Mouse (Mus musculus) embryo, embryonic 11 days (tissue): ENCODE measurements around the gene Mgat5b.
"Not testable (repeated sequence)": the region's sequence is repeated elsewhere in the genome, so short reads cannot be mapped to it uniquely, and the experiment has no call there.

Experiments used
- DNase-seq: peaks from one replicate; pipeline ENCODE4 v3.0.0-alpha.2; 2015

The Mgat5b gene

GRCm38 (mm10) chr11:116918323-116919185 is at the start of gene Mgat5b:
Gene Mgat5b (plus strand): TSS chr11:116918863.
- DNase-seq, result peak; percentile 94

- DNase-seq, result no peak
Measured at GRCm38 (mm10) chr11:116869223-116869622, 49.4 kb upstream of the Mgat5b start.

GRCm38 (mm10) chr11:116869641-116870040 is 49.0 kb upstream of the Mgat5b start:
- DNase-seq, result no peak

GRCm38 (mm10) chr11:116871538-116871937 is 47.1 kb upstream of the Mgat5b start:
- no peak for DNase-seq

- DNase-seq, result no peak
Measured at GRCm38 (mm10) chr11:116873987-116874386, 44.7 kb upstream of the Mgat5b start.

GRCm38 (mm10) chr11:116878454-116878853 is 40.2 kb upstream of the Mgat5b start:
- no peak for DNase-seq

- DNase-seq, result no peak
Measured at GRCm38 (mm10) chr11:116880839-116881238, 37.8 kb upstream of the Mgat5b start.

- DNase-seq, result no peak
Measured at GRCm38 (mm10) chr11:116881440-116881839, 37.2 kb upstream of the Mgat5b start.

GRCm38 (mm10) chr11:116882446-116882845 is 36.2 kb upstream of the Mgat5b start:
- no peak for DNase-seq

GRCm38 (mm10) chr11:116884061-116884460 is 34.6 kb upstream of the Mgat5b start:
- DNase-seq, result no peak

GRCm38 (mm10) chr11:116885275-116886151 is 33.1 kb upstream of the Mgat5b start:
- peak; percentile 92 for DNase-seq

GRCm38 (mm10) chr11:116887136-116887535 is 31.5 kb upstream of the Mgat5b start:
- DNase-seq, result no peak

GRCm38 (mm10) chr11:116893532-116894442 is 24.9 kb upstream of the Mgat5b start:
- DNase-seq, result no peak

GRCm38 (mm10) chr11:116895402-116895801 is 23.3 kb upstream of the Mgat5b start:
- DNase-seq, result no peak

- no peak for DNase-seq
Measured at GRCm38 (mm10) chr11:116899247-116899646, 19.4 kb upstream of the Mgat5b start.

GRCm38 (mm10) chr11:116902588-116902987 is 16.1 kb upstream of the Mgat5b start:
- DNase-seq, result not testable (repeated sequence)

GRCm38 (mm10) chr11:116905741-116906456 is 12.8 kb upstream of the Mgat5b start:
- DNase-seq, result no peak

- no peak for DNase-seq
Measured at GRCm38 (mm10) chr11:116913573-116913972, 5.1 kb upstream of the Mgat5b start.

- no peak for DNase-seq
Measured at GRCm38 (mm10) chr11:116914267-116914885, 4.3 kb upstream of the Mgat5b start.

- DNase-seq, result no peak
Measured at GRCm38 (mm10) chr11:116915241-116915640, 3.4 kb upstream of the Mgat5b start.

- no peak for DNase-seq
Measured at GRCm38 (mm10) chr11:116917361-116917760, 1.3 kb upstream of the Mgat5b start.
